Mouse (Mus musculus): ENCODE measurements at regions not wholly inside any gene's neighbourhood (a gene's known extent, or its start where the extent isn't known, plus 50 kb on each side); places are given as distances from the start of the nearest gene placed in this dataset.
A peak's percentile ranks its signal among the peaks of the same experiment; 100 is the strongest.
"Not testable (repeated sequence)": the region's sequence is repeated elsewhere in the genome, so short reads cannot be mapped to it uniquely, and the experiment has no call there.

GRCm38 (mm10) chr3:8257293-8257692 is 1352.6 kb downstream of the Zfp704 start:
- no peak overlapping the region for H3K9ac ChIP-seq (ENCODE audit: insufficient read depth, low read depth)
- H3K27ac ChIP-seq (ENCODE audit: insufficient read depth, low read depth) = no peak overlapping the region
- dilution Hi-C loops (cut with MboI; ENCODE audit: extremely low pct_ligation_motif_present, extremely low pct_unique_long_range_greater_than_20kb, low sequenced_read_pairs) (no loop called here), in situ Hi-C loops (cut with MboI; ENCODE audit: low pct_ligation_motif_present, low pct_unique_long_range_greater_than_20kb, low sequenced_read_pairs) (no loop called here)
- DNase-seq (ENCODE audit: extremely low read depth) = no peak
- no peaks in the 10 kb centered on the region for H3K36me3 ChIP-seq (replicated peaks in 1 of 2; ENCODE audit: control insufficient read depth in 1 of 2, insufficient read depth in 1 of 2, low read length in 1 of 2)
- H3K27me3 ChIP-seq (replicated peaks) = no peaks in the 10 kb centered on the region
- TF ChIP-seq RAD21 (IDR thresholded peaks at IDR 0.05; ENCODE audit: low read depth, low read length) (no peak), ZKSCAN1 (IDR thresholded peaks at IDR 0.05; ENCODE audit: borderline replicate concordance, low read depth, low read length) (no peak)
- H3K9me3 ChIP-seq (replicated peaks; ENCODE audit: low read length) = peaks cover 27% of the 10 kb centered on the region
- no peaks in the 10 kb centered on the region for H3K4me1 ChIP-seq (ENCODE audit: control insufficient read depth in 1 of 2, insufficient read depth in 2 of 2)
- no peaks in the 10 kb centered on the region for H3K79me2 ChIP-seq (replicated peaks; ENCODE audit: control insufficient read depth, extremely low read depth, insufficient read depth, poor library complexity, severe bottlenecking)
- H3K4me2 ChIP-seq (ENCODE audit: insufficient read depth, low read depth, poor library complexity, severe bottlenecking) = no peak overlapping the region
- H3K4me3 ChIP-seq (replicated peaks in 1 of 3; ENCODE audit: low read depth in 2 of 3, low read length in 2 of 3, poor library complexity in 1 of 3) = no peak overlapping the region

- H3K27ac ChIP-seq (ENCODE audit: insufficient read depth, low read depth) = no peak overlapping the region
Observed at GRCm38 (mm10) chr3:8252311-8252710, 1357.6 kb downstream of the Zfp704 start.

GRCm38 (mm10) chr3:8248911-8249310 is 1361.0 kb downstream of the Zfp704 start:
- Histone ChIP-seq H3K36me3 (replicated peaks in 1 of 2; ENCODE audit: control insufficient read depth in 1 of 2, insufficient read depth in 1 of 2, low read length in 1 of 2) (no peaks in the 10 kb centered on the region), H3K4me3 (replicated peaks in 1 of 3; ENCODE audit: low read depth in 2 of 3, low read length in 2 of 3, poor library complexity in 1 of 3) (no peak overlapping the region), H3K27me3 (replicated peaks) (no peaks in the 10 kb centered on the region), H3K79me2 (replicated peaks; ENCODE audit: control insufficient read depth, extremely low read depth, insufficient read depth, poor library complexity, severe bottlenecking) (no peaks in the 10 kb centered on the region), H3K4me1 (ENCODE audit: control insufficient read depth in 1 of 2, insufficient read depth in 2 of 2) (no peaks in the 10 kb centered on the region), H3K4me2 (ENCODE audit: insufficient read depth, low read depth, poor library complexity, severe bottlenecking) (no peak overlapping the region), H3K9ac (ENCODE audit: insufficient read depth, low read depth) (no peak overlapping the region), H3K9me3 (replicated peaks; ENCODE audit: low read length) (peaks cover 21% of the 10 kb centered on the region), H3K27ac (ENCODE audit: insufficient read depth, low read depth) (no peak overlapping the region)
- dilution Hi-C loops (cut with MboI; ENCODE audit: extremely low pct_ligation_motif_present, extremely low pct_unique_long_range_greater_than_20kb, low sequenced_read_pairs) (no loop called here), in situ Hi-C loops (cut with MboI; ENCODE audit: low pct_ligation_motif_present, low pct_unique_long_range_greater_than_20kb, low sequenced_read_pairs) (no loop called here)
- no peak for TF ChIP-seq IRF4 (IDR thresholded peaks at IDR 0.05; ENCODE audit: low read depth, low read length)
- TF ChIP-seq ZC3H11A (IDR thresholded peaks at IDR 0.05; ENCODE audit: low read depth, low read length) = no peak
- DNase-seq (ENCODE audit: extremely low read depth) = no peak

More at GRCm38 (mm10) chr3:8252311-8252710, 1357.6 kb downstream of the Zfp704 start:
- no peaks in the 10 kb centered on the region for H3K4me1 ChIP-seq (ENCODE audit: control insufficient read depth in 1 of 2, insufficient read depth in 2 of 2)
- peaks cover 31% of the 10 kb centered on the region for H3K9me3 ChIP-seq (replicated peaks; ENCODE audit: low read length)
- TF ChIP-seq ELF1 (IDR thresholded peaks at IDR 0.05; ENCODE audit: low read depth, low read length) = no peak
- no peak for TF ChIP-seq HCFC1 (IDR thresholded peaks at IDR 0.05; ENCODE audit: low read depth, low read length)
- TF ChIP-seq MAZ (IDR thresholded peaks at IDR 0.05; ENCODE audit: low read depth, low read length) = no peak
- TF ChIP-seq POLR2AphosphoS2 (IDR thresholded peaks at IDR 0.05; ENCODE audit: low read depth, low read length) = no peak
- TF ChIP-seq MYC (IDR thresholded peaks at IDR 0.05; ENCODE audit: low read depth, low read length) = no peak
- no peak for TF ChIP-seq MAX (IDR thresholded peaks at IDR 0.05; ENCODE audit: low read length)
- no peak for TF ChIP-seq MXI1 (IDR thresholded peaks at IDR 0.05; ENCODE audit: low read depth, low read length)
- no peak for TF ChIP-seq TCF12 (IDR thresholded peaks at IDR 0.05; ENCODE audit: low read depth, low read length)
- no peak for TF ChIP-seq EP300 (IDR thresholded peaks at IDR 0.05; ENCODE audit: low read length)
- no peak overlapping the region for H3K4me2 ChIP-seq (ENCODE audit: insufficient read depth, low read depth, poor library complexity, severe bottlenecking)
- DNase-seq (ENCODE audit: extremely low read depth) = no peak
- dilution Hi-C loops (cut with MboI; ENCODE audit: extremely low pct_ligation_motif_present, extremely low pct_unique_long_range_greater_than_20kb, low sequenced_read_pairs) (no loop called here), in situ Hi-C loops (cut with MboI; ENCODE audit: low pct_ligation_motif_present, low pct_unique_long_range_greater_than_20kb, low sequenced_read_pairs) (no loop called here)
- H3K9ac ChIP-seq (ENCODE audit: insufficient read depth, low read depth) = no peak overlapping the region
- H3K27me3 ChIP-seq (replicated peaks) = no peaks in the 10 kb centered on the region
- no peaks in the 10 kb centered on the region for H3K36me3 ChIP-seq (replicated peaks in 1 of 2; ENCODE audit: control insufficient read depth in 1 of 2, insufficient read depth in 1 of 2, low read length in 1 of 2)
- no peaks in the 10 kb centered on the region for H3K79me2 ChIP-seq (replicated peaks; ENCODE audit: control insufficient read depth, extremely low read depth, insufficient read depth, poor library complexity, severe bottlenecking)
- H3K4me3 ChIP-seq (replicated peaks in 1 of 3; ENCODE audit: low read depth in 2 of 3, low read length in 2 of 3, poor library complexity in 1 of 3) = no peak overlapping the region

GRCm38 (mm10) chr3:8245822-8246221 is 1364.1 kb downstream of the Zfp704 start:
- H3K4me3 ChIP-seq (replicated peaks in 1 of 3; ENCODE audit: low read depth in 2 of 3, low read length in 2 of 3, poor library complexity in 1 of 3); H3K27ac ChIP-seq (ENCODE audit: insufficient read depth, low read depth); H3K4me2 ChIP-seq (ENCODE audit: insufficient read depth, low read depth, poor library complexity, severe bottlenecking); H3K36me3 ChIP-seq (replicated peaks in 1 of 2; ENCODE audit: control insufficient read depth in 1 of 2, insufficient read depth in 1 of 2, low read length in 1 of 2); in situ Hi-C loops (cut with MboI; ENCODE audit: low pct_ligation_motif_present, low pct_unique_long_range_greater_than_20kb, low sequenced_read_pairs); H3K27me3 ChIP-seq (replicated peaks); dilution Hi-C loops (cut with MboI; ENCODE audit: extremely low pct_ligation_motif_present, extremely low pct_unique_long_range_greater_than_20kb, low sequenced_read_pairs); H3K4me1 ChIP-seq (ENCODE audit: control insufficient read depth in 1 of 2, insufficient read depth in 2 of 2); H3K9ac ChIP-seq (ENCODE audit: insufficient read depth, low read depth); H3K79me2 ChIP-seq (replicated peaks; ENCODE audit: control insufficient read depth, extremely low read depth, insufficient read depth, poor library complexity, severe bottlenecking): not testable (repeated sequence)
- DNase-seq (ENCODE audit: extremely low read depth) = peak; percentile 9
- H3K9me3 ChIP-seq (replicated peaks; ENCODE audit: low read length) = peaks cover 14% of the 10 kb centered on the region

Data from CH12.LX (cell line).